Mouse (Mus musculus): ENCODE data around the gene Thoc6. TPM values are rescaled to one million over a fixed set of nuclear protein-coding genes. Genes with fewer than 3 reads are reported as not detected.

Thoc6 gene
- polyA plus RNA-seq, 1 experiment from 2014 or later, result 49.6 TPM

DNA sequence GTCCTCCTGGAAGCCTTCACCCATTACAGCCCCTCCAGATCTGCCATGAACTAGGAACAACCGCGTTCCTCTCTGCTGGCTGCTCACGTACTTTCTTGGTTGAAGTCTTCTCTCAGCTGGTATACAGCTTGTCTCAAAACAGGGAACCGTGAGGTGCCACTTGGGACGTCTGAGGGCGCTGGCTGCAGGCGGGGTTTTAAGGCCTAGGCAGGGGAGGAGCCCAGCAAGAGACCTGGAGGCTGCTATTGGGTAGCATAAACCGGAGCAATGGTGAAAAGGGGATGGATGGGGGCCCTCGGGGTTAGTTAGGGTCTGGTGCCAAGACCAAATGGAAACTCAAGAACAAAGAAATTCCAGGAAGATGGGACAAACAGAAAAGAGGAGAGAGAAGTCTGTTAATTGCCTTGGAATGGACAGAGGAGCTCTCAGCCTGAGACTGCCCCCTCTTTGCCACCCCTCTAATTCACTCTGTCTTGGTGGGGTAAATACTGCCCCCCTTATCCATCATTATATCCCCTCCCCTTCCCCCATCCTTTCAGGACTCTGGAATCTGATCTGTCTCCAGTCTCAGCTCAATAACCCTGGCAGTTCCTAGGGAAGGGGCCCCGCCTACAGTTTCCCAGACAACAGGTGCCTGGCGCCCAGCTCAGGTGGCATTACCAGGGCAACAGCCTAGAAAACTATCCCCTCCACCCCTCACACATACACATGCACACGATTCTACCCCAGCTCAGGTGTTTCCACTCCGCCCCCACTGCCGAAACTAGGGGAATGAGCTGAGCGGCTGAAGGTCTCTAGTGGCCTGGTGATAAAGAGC, 10.4 kb upstream of the Thoc6 start, which contains the start of gene Cldn9:
Gene Cldn9 (minus strand): TSS at position 171 of the 817 bp plus-strand sequence.
- 20% methylated on average over 15 of the region's 15 CpGs for WGBS
- Histone ChIP-seq H3K4me2 (peak within 1 kb of the TSS; percentile 59), H3K27ac (ENCODE audit: low read depth) (peak within 1 kb of the TSS; percentile 78), H3K9ac (peak within 1 kb of the TSS; percentile 20; the same call in 1 of the 2 replicates), H3K36me3 (ENCODE audit: insufficient read depth) (0 out of 2 replicates have a peak, but pooled peaks cover 3% of the 10 kb centered on the region), H3K4me1 (ENCODE audit: insufficient read depth) (peaks cover 3% of the 10 kb centered on the region; the same call in 1 of the 2 replicates), H3K9me3 (ENCODE audit: low read depth, low read length) (no peaks in the 10 kb centered on the region), H3K4me3 (ENCODE audit: low read depth, low read length) (peak within 1 kb of the TSS; percentile 8; the same call in 1 of the 2 replicates), H3K27me3 (ENCODE audit: insufficient read depth, low read length) (peaks cover 50% of the 10 kb centered on the region)
- ATAC-seq (ENCODE audit: insufficient read depth), result peak; percentile 87
- peak; percentile 61 for DNase-seq
- no peak for TF ChIP-seq CTCF (IDR thresholded peaks at IDR 0.05; ENCODE audit: low read depth)

DNA sequence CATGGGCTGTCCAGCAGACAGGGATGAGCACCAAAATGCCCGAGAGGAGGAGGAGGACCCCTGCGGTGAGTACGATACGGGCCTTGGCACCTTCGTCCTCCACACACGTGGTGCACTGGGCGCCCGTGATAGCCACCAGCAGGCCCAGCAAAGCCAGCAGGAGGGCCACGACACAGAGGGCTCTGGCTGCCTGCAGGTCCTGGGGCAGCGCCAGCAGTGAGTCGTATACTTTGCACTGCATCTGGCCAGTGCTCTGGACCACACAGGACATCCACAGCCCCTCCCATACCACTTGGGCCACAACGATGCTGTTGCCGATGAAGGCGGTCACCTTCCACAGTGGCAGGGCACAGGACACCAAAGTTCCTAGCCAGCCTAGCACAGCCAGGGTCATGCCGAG, 9.5 kb upstream of the Thoc6 start:
- no peak for DNase-seq
- WGBS, result 21% methylated on average over 15 of the region's 15 CpGs
- Histone ChIP-seq H3K9me3 (ENCODE audit: low read depth, low read length) (no peaks in the 10 kb centered on the region), H3K4me1 (ENCODE audit: insufficient read depth) (peaks cover 3% of the 10 kb centered on the region; the same call in 1 of the 2 replicates), H3K36me3 (ENCODE audit: insufficient read depth) (0 out of 2 replicates have a peak, but pooled peaks cover 3% of the 10 kb centered on the region), H3K4me2 (peak overlapping the region; percentile 59), H3K4me3 (ENCODE audit: low read depth, low read length) (peak overlapping the region; percentile 8; the same call in 1 of the 2 replicates), H3K27me3 (ENCODE audit: insufficient read depth, low read length) (peaks cover 54% of the 10 kb centered on the region), H3K9ac (peak overlapping the region; percentile 20; the same call in 1 of the 2 replicates), H3K27ac (ENCODE audit: low read depth) (peak overlapping the region; percentile 63)
- ATAC-seq (ENCODE audit: insufficient read depth), result peak; percentile 11
- TF ChIP-seq CTCF (IDR thresholded peaks at IDR 0.05; ENCODE audit: low read depth), result no peak

GRCm38 (mm10) chr17:23682530-23682929, 8.8 kb upstream of the Thoc6 start:
- H3K4me3 ChIP-seq (ENCODE audit: low read depth, low read length), result peak overlapping the region; percentile 8; the same call in 1 of the 2 replicates
- H3K4me1 ChIP-seq (ENCODE audit: insufficient read depth), result peaks cover 3% of the 10 kb centered on the region; the same call in 1 of the 2 replicates
- 0 out of 2 replicates have a peak overlapping the region, but pooled peaks have one; percentile 63 for H3K27ac ChIP-seq (ENCODE audit: low read depth)
- H3K9me3 ChIP-seq (ENCODE audit: low read depth, low read length), result no peaks in the 10 kb centered on the region
- peak overlapping the region; percentile 59 for H3K4me2 ChIP-seq
- 50% methylated on average over 3 of the region's 3 CpGs for WGBS
- no peak for ATAC-seq (ENCODE audit: insufficient read depth)
- H3K36me3 ChIP-seq (ENCODE audit: insufficient read depth), result 0 out of 2 replicates have a peak, but pooled peaks cover 3% of the 10 kb centered on the region
- H3K27me3 ChIP-seq (ENCODE audit: insufficient read depth, low read length), result peaks cover 54% of the 10 kb centered on the region
- peak overlapping the region; percentile 20 for H3K9ac ChIP-seq
- DNase-seq, result no peak
- no peak for TF ChIP-seq CTCF (IDR thresholded peaks at IDR 0.05; ENCODE audit: low read depth)

DNA sequence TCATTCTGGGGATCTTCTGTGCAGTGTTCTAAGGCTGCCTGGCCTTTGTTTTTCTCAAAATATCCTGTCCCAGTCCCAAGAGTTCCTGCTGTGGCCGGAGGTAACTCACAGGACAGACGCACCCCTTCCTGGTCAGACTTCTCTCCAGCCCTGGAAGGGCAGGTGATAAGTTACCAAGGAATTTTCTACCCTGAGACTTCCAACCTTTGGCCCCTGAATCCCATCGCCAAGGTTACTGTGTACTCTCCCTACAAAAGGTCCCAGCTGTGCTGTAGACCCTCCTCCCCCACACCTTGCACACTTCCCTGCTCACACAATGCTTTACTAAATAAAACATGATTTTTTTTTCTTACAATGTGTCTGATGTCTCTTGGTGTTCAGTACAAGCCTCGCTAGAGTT, 8.4 kb upstream of the Thoc6 start:
- Histone ChIP-seq H3K4me2 (peak overlapping the region; percentile 59), H3K9me3 (ENCODE audit: low read depth, low read length) (no peaks in the 10 kb centered on the region), H3K9ac (no peak overlapping the region; the same call in 1 of the 2 replicates), H3K27me3 (ENCODE audit: insufficient read depth, low read length) (peaks cover 54% of the 10 kb centered on the region), H3K4me3 (ENCODE audit: low read depth, low read length) (no peak overlapping the region), H3K4me1 (ENCODE audit: insufficient read depth) (peaks cover 3% of the 10 kb centered on the region; the same call in 1 of the 2 replicates), H3K36me3 (ENCODE audit: insufficient read depth) (0 out of 2 replicates have a peak, but pooled peaks cover 3% of the 10 kb centered on the region), H3K27ac (ENCODE audit: low read depth) (no peak overlapping the region)
- 34% methylated on average over 4 of the region's 4 CpGs for WGBS
- no peak for DNase-seq
- ATAC-seq (ENCODE audit: insufficient read depth), result no peak
- no peak for TF ChIP-seq CTCF (IDR thresholded peaks at IDR 0.05; ENCODE audit: low read depth)

DNA sequence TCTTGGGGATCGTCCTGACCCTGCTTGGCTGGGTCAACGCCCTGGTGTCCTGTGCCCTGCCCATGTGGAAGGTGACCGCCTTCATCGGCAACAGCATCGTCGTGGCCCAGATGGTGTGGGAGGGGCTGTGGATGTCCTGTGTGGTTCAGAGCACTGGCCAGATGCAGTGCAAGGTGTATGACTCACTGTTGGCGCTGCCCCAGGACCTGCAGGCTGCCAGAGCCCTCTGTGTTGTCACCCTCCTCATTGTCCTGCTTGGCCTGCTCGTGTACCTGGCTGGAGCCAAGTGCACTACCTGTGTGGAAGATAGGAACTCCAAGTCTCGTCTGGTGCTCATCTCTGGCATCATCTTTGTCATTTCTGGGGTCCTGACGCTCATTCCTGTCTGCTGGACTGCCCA, 7.4 kb upstream of the Thoc6 start:
- Histone ChIP-seq H3K9ac (no peak overlapping the region; the same call in 1 of the 2 replicates), H3K27me3 (ENCODE audit: insufficient read depth, low read length) (peaks cover 58% of the 10 kb centered on the region), H3K27ac (ENCODE audit: low read depth) (no peak overlapping the region), H3K4me3 (ENCODE audit: low read depth, low read length) (peak overlapping the region; percentile 38), H3K4me1 (ENCODE audit: insufficient read depth) (peaks cover 3% of the 10 kb centered on the region; the same call in 1 of the 2 replicates), H3K9me3 (ENCODE audit: low read depth, low read length) (no peaks in the 10 kb centered on the region), H3K4me2 (peak overlapping the region; percentile 59), H3K36me3 (ENCODE audit: insufficient read depth) (0 out of 2 replicates have a peak, but pooled peaks cover 3% of the 10 kb centered on the region)
- WGBS, result 53% methylated on average over 10 of the region's 10 CpGs
- DNase-seq, result no peak
- TF ChIP-seq CTCF (IDR thresholded peaks at IDR 0.05; ENCODE audit: low read depth), result no peak
- ATAC-seq (ENCODE audit: insufficient read depth), result no peak

GRCm38 (mm10) chr17:23680336-23680735, 6.7 kb upstream of the Thoc6 start:
- Histone ChIP-seq H3K27ac (ENCODE audit: low read depth) (no peak overlapping the region), H3K9me3 (ENCODE audit: low read depth, low read length) (no peaks in the 10 kb centered on the region), H3K36me3 (ENCODE audit: insufficient read depth) (0 out of 2 replicates have a peak, but pooled peaks cover 3% of the 10 kb centered on the region), H3K4me1 (ENCODE audit: insufficient read depth) (peaks cover 3% of the 10 kb centered on the region; the same call in 1 of the 2 replicates), H3K27me3 (ENCODE audit: insufficient read depth, low read length) (peaks cover 58% of the 10 kb centered on the region), H3K9ac (peak overlapping the region; percentile 38), H3K4me2 (peak overlapping the region; percentile 59), H3K4me3 (ENCODE audit: low read depth, low read length) (peak overlapping the region; percentile 38)
- TF ChIP-seq CTCF (IDR thresholded peaks at IDR 0.05; ENCODE audit: low read depth), result no peak
- 48% methylated on average over 9 of the region's 9 CpGs for WGBS
- no peak for ATAC-seq (ENCODE audit: insufficient read depth)
- no peak for DNase-seq

Data from lung, embryonic 14.5 days (tissue).